ENCODE assay signal across 14 mouse cellular contexts in the genomic region with DNA sequence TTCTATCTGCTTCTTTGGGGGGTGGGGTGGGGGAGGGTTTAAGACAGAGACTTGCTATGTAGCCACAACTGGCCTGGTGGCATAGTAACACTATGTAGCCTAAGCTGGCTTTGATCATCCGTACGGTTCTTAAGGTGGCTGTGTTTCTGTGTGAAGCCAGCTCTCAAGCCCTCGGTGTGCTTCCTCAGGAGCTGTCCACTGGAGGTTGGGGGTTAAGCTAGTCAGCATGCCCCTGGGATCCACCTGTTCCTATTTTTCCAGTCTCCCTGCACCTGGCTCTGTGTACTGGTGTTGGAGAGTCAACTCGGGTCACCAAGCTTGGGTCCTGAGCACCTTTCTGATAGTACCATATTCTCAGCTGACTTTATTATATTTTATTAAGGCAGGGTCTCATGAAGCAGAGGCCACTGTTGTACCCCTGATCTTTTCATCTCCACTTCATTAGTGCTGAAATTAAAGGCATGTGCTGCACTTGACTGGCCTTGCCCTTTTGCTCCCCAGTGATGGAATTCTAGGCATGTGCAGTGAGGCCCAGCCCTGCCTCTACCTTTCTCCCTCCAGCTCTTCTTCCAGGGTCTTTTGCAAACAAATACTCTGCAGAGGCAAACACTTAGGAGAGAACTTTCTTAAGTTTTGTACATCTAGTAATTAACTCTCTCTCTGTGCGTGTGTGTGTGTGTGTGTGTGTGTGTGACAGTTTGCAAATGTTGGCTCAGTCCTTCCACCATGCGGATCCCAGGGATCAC. TPM values are rescaled to one million over a fixed set of nuclear protein-coding genes. Genes with fewer than 3 reads are reported as not detected.
DNase-seq lines count a peak whose midpoint lies in the region; ATAC-seq lines count a peak whose summit lies in the region.
"Had no signal": no experiment of that assay in that cellular context is flagged by ENCODE, and none has a peak within 500 bp of the region (broad histone marks: within the 10 kb centered on the region; RNA-seq: fewer than 3 reads in every experiment).

No protein-coding gene starts in this region.

- no peak for ATAC-seq in erythroid progenitor cell, adult 5-6 weeks (replicated peaks; ENCODE audit: low FRiP score, poor library complexity, severe bottlenecking)
- ATAC-seq: inflammation-experienced regulatory T-cells, adult 6 months had no signal

- DNase-seq in lung, adult 18-20 months: peak; percentile 32 to 42
- DNase-seq in lung, postnatal 25 days (ENCODE audit: low spot score): no peak
- DNase-seq in ZHBTc4 (ENCODE audit: low read depth, low spot score): peak; percentile 78
- DNase-seq in kidney, adult 9 months: peak; percentile 49
- peak; percentile 58 for DNase-seq in yolk sac, embryonic 10.5 days (ENCODE audit: low spot score)
- no peak for DNase-seq in cerebellum, postnatal 4 days (ENCODE audit: low spot score in 2 of 2)
- DNase-seq: adrenal gland, postnatal 10 days; cerebellum, adult 8-10 months; heart, adult 18-20 months; thymus, adult 2 months had no signal

RNA-seq across cellular contexts. Expression of gene Ube2s, which starts 9.9 kb away (rescaled TPM):
- 686 and 831 TPM in 2 replicates for total RNA-seq in erythroid progenitor cell, adult 5-6 weeks (2015; ENCODE audit: low replicate concordance)
- total RNA-seq in erythroid progenitor cell, adult 5-6 weeks (2017; ENCODE audit: low replicate concordance): 310 and 437 TPM in 2 replicates

RNA-seq across cellular contexts. Expression of gene Shisa7, which starts 22.2 kb away (rescaled TPM):
- not detected in 2 replicates for total RNA-seq in erythroid progenitor cell, adult 5-6 weeks (2015; ENCODE audit: low replicate concordance)
- total RNA-seq in erythroid progenitor cell, adult 5-6 weeks (2017; ENCODE audit: low replicate concordance): not detected in 2 replicates
- total RNA-seq: heart, adult 18-20 months had no signal

RNA-seq across cellular contexts. Expression of gene Rpl28, which starts 29.7 kb away (rescaled TPM):
- total RNA-seq in erythroid progenitor cell, adult 5-6 weeks (2015; ENCODE audit: low replicate concordance): 603 and 642 TPM in 2 replicates
- total RNA-seq in erythroid progenitor cell, adult 5-6 weeks (2017; ENCODE audit: low replicate concordance): 83.6 and 269 TPM in 2 replicates

RNA-seq across cellular contexts. Expression of gene Tmem238, which starts 32.9 kb away (rescaled TPM):
- 2.9 TPM in 1 of 2 replicates, not detected in the other for total RNA-seq in erythroid progenitor cell, adult 5-6 weeks (2015; ENCODE audit: low replicate concordance)
- total RNA-seq in erythroid progenitor cell, adult 5-6 weeks (2017; ENCODE audit: low replicate concordance): 0.90 and 0.98 TPM in 2 replicates

RNA-seq across cellular contexts. Expression of gene Tmem190, which starts 39.6 kb away (rescaled TPM):
- not detected in 2 replicates for total RNA-seq in erythroid progenitor cell, adult 5-6 weeks (2015; ENCODE audit: low replicate concordance)
- not detected in 2 replicates for total RNA-seq in erythroid progenitor cell, adult 5-6 weeks (2017; ENCODE audit: low replicate concordance)
- total RNA-seq: adrenal gland, postnatal 10 days; heart, adult 18-20 months; heart, postnatal 25 days; left cerebral cortex, postnatal 36 days had no signal

Comparison
In these comparisons a context has a peak if more than half of its experiments do, and no peak if none do; other contexts are left out.
1. DNase-seq: peak in lung, adult 18-20 months (2 of 2), ZHBTc4 (single experiment), kidney, adult 9 months (single experiment) and yolk sac, embryonic 10.5 days (single experiment); none in lung, postnatal 25 days (single experiment) and cerebellum, postnatal 4 days (0 of 2).